In genomic region chr1:36590664-36591063, GRCm38 (mm10) we compare ENCODE assay signal across 24 mouse cellular contexts. TPM values are rescaled to one million over a fixed set of nuclear protein-coding genes. Genes with fewer than 3 reads are reported as not detected.
DNase-seq lines count a peak whose midpoint lies in the region; ATAC-seq and TF ChIP-seq lines count a peak whose summit lies in the region.
"Had no signal": no experiment of that assay in that cellular context is flagged by ENCODE, and none has a peak within 500 bp of the region (broad histone marks: within the 10 kb centered on the region; RNA-seq: fewer than 3 reads in every experiment).

No protein-coding gene starts in this region.

- ATAC-seq in hindbrain, postnatal 0 days, result no peak
- ATAC-seq in hindbrain, embryonic 14.5 days (ENCODE audit: low FRiP score), result no peak
- ATAC-seq in intestine, embryonic 16.5 days, result no peak
- ATAC-seq in stomach, postnatal 0 days (ENCODE audit: low FRiP score, low TSS enrichment), result no peak
- ATAC-seq: hindbrain, embryonic 16.5 days; liver, embryonic 12.5 days had no signal

- H3K9ac ChIP-seq in hindbrain, postnatal 0 days (replicated peaks; ENCODE audit: low read length), result no peak overlapping the region
- H3K9ac ChIP-seq in hindbrain, embryonic 14.5 days, result no peak overlapping the region
- H3K9ac ChIP-seq in intestine, embryonic 16.5 days (ENCODE audit: low read depth, low read length), result no peak overlapping the region
- no peak overlapping the region for H3K9ac ChIP-seq in stomach, postnatal 0 days (ENCODE audit: low read length)
- H3K9ac ChIP-seq: limb, embryonic 12.5 days; liver, embryonic 12.5 days had no signal

- no peaks in the 10 kb centered on the region for H3K27me3 ChIP-seq in hindbrain, postnatal 0 days (ENCODE audit: insufficient read depth, low read length)
- no peaks in the 10 kb centered on the region for H3K27me3 ChIP-seq in hindbrain, embryonic 14.5 days (ENCODE audit: control insufficient read depth, insufficient read depth, low read length)
- no peaks in the 10 kb centered on the region for H3K27me3 ChIP-seq in testis, adult 2 months (ENCODE audit: control insufficient read depth, insufficient read depth, low read length)
- H3K27me3 ChIP-seq in intestine, embryonic 16.5 days (replicated peaks; ENCODE audit: control insufficient read depth, insufficient read depth, low read length), result no peaks in the 10 kb centered on the region
- H3K27me3 ChIP-seq in stomach, postnatal 0 days (ENCODE audit: control insufficient read depth, insufficient read depth, low read length), result no peaks in the 10 kb centered on the region
- H3K27me3 ChIP-seq: limb, embryonic 12.5 days had no signal

- peaks cover 26% of the 10 kb centered on the region for H3K4me1 ChIP-seq in hindbrain, postnatal 0 days (ENCODE audit: insufficient read depth, low read length)
- peaks cover 29% of the 10 kb centered on the region for H3K4me1 ChIP-seq in hindbrain, embryonic 14.5 days (replicated peaks; ENCODE audit: control insufficient read depth, insufficient read depth, low read length)
- H3K4me1 ChIP-seq in testis, adult 2 months (ENCODE audit: control insufficient read depth, insufficient read depth, low read length), result no peaks in the 10 kb centered on the region
- peaks cover 41% of the 10 kb centered on the region for H3K4me1 ChIP-seq in intestine, embryonic 16.5 days (ENCODE audit: control insufficient read depth, insufficient read depth, low read length)
- peaks cover 14% of the 10 kb centered on the region for H3K4me1 ChIP-seq in stomach, postnatal 0 days (replicated peaks; ENCODE audit: control insufficient read depth, insufficient read depth)

- 44% methylated on average over 9 of the region's 9 CpGs for WGBS in hindbrain, postnatal 0 days
- WGBS in hindbrain, embryonic 14.5 days, result 63% methylated on average over 9 of the region's 9 CpGs
- 62% methylated on average over 9 of the region's 9 CpGs for WGBS in intestine, embryonic 16.5 days
- 55% methylated on average over 9 of the region's 9 CpGs for WGBS in stomach, postnatal 0 days

- no peak for TF ChIP-seq CTCF in hindbrain, postnatal 0 days (IDR thresholded peaks at IDR 0.05; ENCODE audit: low read depth)
- TF ChIP-seq CTCF in testis, adult 2 months (IDR thresholded peaks at IDR 0.05; ENCODE audit: control insufficient read depth, insufficient read depth, insufficient replicate concordance, low read depth, low read length), result no peak
- TF ChIP-seq CTCF in stomach, postnatal 0 days (IDR thresholded peaks at IDR 0.05; ENCODE audit: low read depth), result no peak

- no peaks in the 10 kb centered on the region for H3K9me3 ChIP-seq in hindbrain, postnatal 0 days (ENCODE audit: low read length)
- H3K9me3 ChIP-seq in hindbrain, embryonic 14.5 days (ENCODE audit: control insufficient read depth, low read length), result no peaks in the 10 kb centered on the region
- H3K9me3 ChIP-seq in intestine, embryonic 16.5 days (ENCODE audit: control insufficient read depth, low read length), result no peaks in the 10 kb centered on the region
- H3K9me3 ChIP-seq in stomach, postnatal 0 days (ENCODE audit: control insufficient read depth, low read length), result no peaks in the 10 kb centered on the region
- H3K9me3 ChIP-seq: forebrain, embryonic 10.5 days; limb, embryonic 12.5 days; liver, embryonic 12.5 days had no signal

- H3K4me2 ChIP-seq in hindbrain, postnatal 0 days (ENCODE audit: low read depth, low read length), result no peak overlapping the region
- no peak overlapping the region for H3K4me2 ChIP-seq in hindbrain, embryonic 14.5 days (replicated peaks)
- H3K4me2 ChIP-seq in intestine, embryonic 16.5 days (ENCODE audit: low read depth, low read length), result no peak overlapping the region
- no peak overlapping the region for H3K4me2 ChIP-seq in stomach, postnatal 0 days (replicated peaks; ENCODE audit: low read depth)
- H3K4me2 ChIP-seq: limb, embryonic 12.5 days; liver, embryonic 12.5 days had no signal

- 0 out of 2 replicates have a peak overlapping the region, but pooled peaks have one; percentile 9 for H3K27ac ChIP-seq in hindbrain, postnatal 0 days
- H3K27ac ChIP-seq in hindbrain, embryonic 14.5 days, result no peak overlapping the region
- no peak overlapping the region; the same call in 1 of the 2 replicates for H3K27ac ChIP-seq in testis, adult 2 months (ENCODE audit: control insufficient read depth, insufficient read depth, low read depth, low read length)
- H3K27ac ChIP-seq in intestine, embryonic 16.5 days (ENCODE audit: low read length), result 0 out of 2 replicates have a peak overlapping the region, but pooled peaks have one; percentile 1
- H3K27ac ChIP-seq in stomach, postnatal 0 days (replicated peaks), result peak overlapping the region; percentile 88; the same call in 1 of the 2 replicates
- H3K27ac ChIP-seq: liver, embryonic 12.5 days had no signal

- TF ChIP-seq EP300 in stomach, postnatal 0 days (optimal IDR thresholded peaks at IDR 0.05), result no peak

- no peak overlapping the region for H3K4me3 ChIP-seq in hindbrain, postnatal 0 days (ENCODE audit: low read length)
- H3K4me3 ChIP-seq in hindbrain, embryonic 14.5 days (replicated peaks; ENCODE audit: low read length), result no peak overlapping the region
- peak overlapping the region; percentile 40 for H3K4me3 ChIP-seq in testis, adult 2 months (ENCODE audit: control insufficient read depth, low read depth, low read length)
- H3K4me3 ChIP-seq in intestine, embryonic 16.5 days (ENCODE audit: low read length), result no peak overlapping the region
- no peak overlapping the region for H3K4me3 ChIP-seq in stomach, postnatal 0 days (ENCODE audit: low read depth, low read length)
- H3K4me3 ChIP-seq: forebrain, embryonic 10.5 days; limb, embryonic 12.5 days; liver, embryonic 12.5 days; myocyte had no signal

- no peaks in the 10 kb centered on the region for H3K36me3 ChIP-seq in hindbrain, postnatal 0 days (ENCODE audit: insufficient read depth, low read length)
- no peaks in the 10 kb centered on the region for H3K36me3 ChIP-seq in hindbrain, embryonic 14.5 days (replicated peaks; ENCODE audit: control insufficient read depth, insufficient read depth)
- H3K36me3 ChIP-seq in testis, adult 2 months (ENCODE audit: control insufficient read depth, insufficient read depth, low read length), result no peaks in the 10 kb centered on the region
- H3K36me3 ChIP-seq in intestine, embryonic 16.5 days (ENCODE audit: control insufficient read depth, insufficient read depth, low read length), result no peaks in the 10 kb centered on the region
- no peaks in the 10 kb centered on the region for H3K36me3 ChIP-seq in stomach, postnatal 0 days (ENCODE audit: control insufficient read depth, insufficient read depth, low read length)
- H3K36me3 ChIP-seq: forebrain, embryonic 10.5 days; limb, embryonic 12.5 days; liver, embryonic 12.5 days had no signal

- TF ChIP-seq POLR2A in testis, adult 2 months (IDR thresholded peaks at IDR 0.05; ENCODE audit: control insufficient read depth, low read depth, low read length), result no peak

- DNase-seq in hindbrain, postnatal 0 days (ENCODE audit: low spot score), result peak; percentile 31
- DNase-seq in hindbrain, embryonic 14.5 days (ENCODE audit: low spot score), result no peak
- no peak for DNase-seq in testis, postnatal 14 days (ENCODE audit: low spot score)
- no peak for DNase-seq in stomach, postnatal 0 days (ENCODE audit: low spot score)
- no peak for DNase-seq in frontal cortex, postnatal 14 days (ENCODE audit: low spot score in 2 of 2)
- DNase-seq: adrenal gland, adult 2 months; cerebellum, postnatal 14 days; gastrocnemius, postnatal 25 days; heart, postnatal 14 days; kidney, postnatal 4 days; layer of hippocampus, adult 9-11 months; lung, adult 2 months; midbrain, embryonic 14.5 days; spleen, adult 18-20 months; thymus, postnatal 4 days had no signal

RNA-seq across cellular contexts. Expression of gene Sema4c, which starts 32.5 kb away (rescaled TPM):
- total RNA-seq in hindbrain, postnatal 0 days (2014; rRNA removed), result 32.3 and 40.5 TPM in 2 replicates
- polyA plus RNA-seq in hindbrain, postnatal 0 days (2015; fragmentation: Nextera tagmentation; extraction: Ambion mirVana), result 14.4 and 14.7 TPM in 2 replicates
- 3.1 and 3.8 TPM in 2 replicates for polyA plus RNA-seq in hindbrain, embryonic 14.5 days (2014; fragmentation: Nextera tagmentation; extraction: Ambion mirVana)
- polyA plus RNA-seq in testis, adult 2 months (2012; rRNA removed), result 14.6 and 15.8 TPM in 2 replicates
- polyA plus RNA-seq in intestine, embryonic 16.5 days (2015; fragmentation: Nextera tagmentation; extraction: Ambion mirVana), result 7.4 and 7.9 TPM in 2 replicates
- polyA plus RNA-seq in stomach, postnatal 0 days (2015; fragmentation: Nextera tagmentation; extraction: Ambion mirVana), result 5.0 and 5.1 TPM in 2 replicates

RNA-seq across cellular contexts. Expression of gene Ankrd39, which starts 43.4 kb away (rescaled TPM):
- 38.1 and 55.1 TPM in 2 replicates for total RNA-seq in hindbrain, postnatal 0 days (2014; rRNA removed)
- 30.8 and 32.5 TPM in 2 replicates for polyA plus RNA-seq in hindbrain, postnatal 0 days (2015; fragmentation: Nextera tagmentation; extraction: Ambion mirVana)
- 23.9 and 26.9 TPM in 2 replicates for polyA plus RNA-seq in hindbrain, embryonic 14.5 days (2014; fragmentation: Nextera tagmentation; extraction: Ambion mirVana)
- 13.7 and 17.0 TPM in 2 replicates for polyA plus RNA-seq in testis, adult 2 months (2012; rRNA removed)
- 23.6 and 26.8 TPM in 2 replicates for polyA plus RNA-seq in intestine, embryonic 16.5 days (2015; fragmentation: Nextera tagmentation; extraction: Ambion mirVana)
- polyA plus RNA-seq in stomach, postnatal 0 days (2015; fragmentation: Nextera tagmentation; extraction: Ambion mirVana), result 19.5 and 20.1 TPM in 2 replicates

RNA-seq across cellular contexts. Expression of gene Gm42417, which starts 51.4 kb away (rescaled TPM):
- not detected in 2 replicates for total RNA-seq in hindbrain, postnatal 0 days (2014; rRNA removed)
- polyA plus RNA-seq in hindbrain, postnatal 0 days (2015; fragmentation: Nextera tagmentation; extraction: Ambion mirVana), result not detected in 2 replicates
- 0.23 and 1.1 TPM in 2 replicates for polyA plus RNA-seq in hindbrain, embryonic 14.5 days (2014; fragmentation: Nextera tagmentation; extraction: Ambion mirVana)
- 0.05 and 0.08 TPM in 2 replicates for polyA plus RNA-seq in testis, adult 2 months (2012; rRNA removed)
- 0.37 TPM in 1 of 2 replicates, not detected in the other for polyA plus RNA-seq in intestine, embryonic 16.5 days (2015; fragmentation: Nextera tagmentation; extraction: Ambion mirVana)
- 0.28 and 0.33 TPM in 2 replicates for polyA plus RNA-seq in stomach, postnatal 0 days (2015; fragmentation: Nextera tagmentation; extraction: Ambion mirVana)
- total RNA-seq: adrenal gland, adult 2 months; left cerebral cortex, adult 8-10 months; megakaryocyte, adult 5-6 weeks had no signal
- polyA plus RNA-seq: adrenal gland, adult 2 months; forebrain, embryonic 10.5 days; lung, adult 2 months; midbrain, embryonic 14.5 days had no signal

RNA-seq across cellular contexts. Expression of gene Ankrd23, which starts 54.0 kb away (rescaled TPM):
- 8.1 and 11.5 TPM in 2 replicates for total RNA-seq in hindbrain, postnatal 0 days (2014; rRNA removed)
- polyA plus RNA-seq in hindbrain, postnatal 0 days (2015; fragmentation: Nextera tagmentation; extraction: Ambion mirVana), result 11.2 and 12.7 TPM in 2 replicates
- 6.9 and 10.6 TPM in 2 replicates for polyA plus RNA-seq in hindbrain, embryonic 14.5 days (2014; fragmentation: Nextera tagmentation; extraction: Ambion mirVana)
- polyA plus RNA-seq in testis, adult 2 months (2012; rRNA removed), result 11.0 and 11.5 TPM in 2 replicates
- 12.7 and 14.6 TPM in 2 replicates for polyA plus RNA-seq in intestine, embryonic 16.5 days (2015; fragmentation: Nextera tagmentation; extraction: Ambion mirVana)
- 6.1 and 8.5 TPM in 2 replicates for polyA plus RNA-seq in stomach, postnatal 0 days (2015; fragmentation: Nextera tagmentation; extraction: Ambion mirVana)

Comparison
In these comparisons a context has a peak if more than half of its experiments do, and no peak if none do; other contexts are left out.
1. H3K27ac ChIP-seq: peak in hindbrain, postnatal 0 days (single experiment), intestine, embryonic 16.5 days (single experiment) and stomach, postnatal 0 days (single experiment); none in hindbrain, embryonic 14.5 days (single experiment) and testis, adult 2 months (single experiment).